Mouse (Mus musculus): ENCODE measurements around the gene Cul3. TPM values are rescaled to one million over a fixed set of nuclear protein-coding genes. Genes with fewer than 3 reads are reported as not detected.
"Not testable (repeated sequence)": the region's sequence is repeated elsewhere in the genome, so short reads cannot be mapped to it uniquely, and the experiment has no call there.

Cul3 gene
- polyA plus RNA-seq, 1 experiment, result 79.7 TPM

- TF ChIP-seq CTCF (IDR thresholded peaks at IDR 0.05; ENCODE audit: borderline replicate concordance, insufficient read depth, low read depth, low read length) (no peak), POLR2A (IDR thresholded peaks at IDR 0.05; ENCODE audit: borderline replicate concordance, insufficient read depth, low read length) (no peak)
- no peak overlapping the region for H3K4me3 ChIP-seq (replicated peaks; ENCODE audit: insufficient read depth, low read depth, low read length)
- 63% methylated on average over 8 of the region's 8 CpGs for WGBS
- DNase-seq, result peak; percentile 53 to 71
- H3K27me3 ChIP-seq (ENCODE audit: control insufficient read depth, insufficient read depth, low read length), result no peaks in the 10 kb centered on the region
- peak overlapping the region; percentile 51; the same call in 1 of the 2 replicates for H3K27ac ChIP-seq (ENCODE audit: insufficient read depth, low read length)
- peaks cover 8% of the 10 kb centered on the region; the same call in 1 of the 2 replicates for H3K4me1 ChIP-seq (ENCODE audit: control insufficient read depth, insufficient read depth, low read length)
These were observed 23.2 kb upstream of the Cul3 start for GRCm38 (mm10) chr1:80363486-80363885.

- TF ChIP-seq POLR2A (IDR thresholded peaks at IDR 0.05; ENCODE audit: borderline replicate concordance, insufficient read depth, low read length), result no peak
- TF ChIP-seq CTCF (IDR thresholded peaks at IDR 0.05; ENCODE audit: borderline replicate concordance, insufficient read depth, low read depth, low read length), result no peak
- Histone ChIP-seq H3K27ac (ENCODE audit: insufficient read depth, low read length) (no peak overlapping the region; the same call in 1 of the 2 replicates), H3K27me3 (ENCODE audit: control insufficient read depth, insufficient read depth, low read length) (no peaks in the 10 kb centered on the region), H3K4me1 (ENCODE audit: control insufficient read depth, insufficient read depth, low read length) (peaks cover 8% of the 10 kb centered on the region; the same call in 1 of the 2 replicates), H3K4me3 (replicated peaks; ENCODE audit: insufficient read depth, low read depth, low read length) (no peak overlapping the region)
- peak; percentile 44 to 86 for DNase-seq
- WGBS, result 28% methylated on average over 2 of the region's 2 CpGs
These were observed 22.7 kb upstream of the Cul3 start for GRCm38 (mm10) chr1:80362946-80363345.

- Histone ChIP-seq H3K4me1 (ENCODE audit: control insufficient read depth, insufficient read depth, low read length) (peaks cover 8% of the 10 kb centered on the region; the same call in 1 of the 2 replicates), H3K4me3 (replicated peaks; ENCODE audit: insufficient read depth, low read depth, low read length) (no peak overlapping the region), H3K27ac (ENCODE audit: insufficient read depth, low read length) (peak overlapping the region; percentile 56; the same call in 1 of the 2 replicates), H3K27me3 (ENCODE audit: control insufficient read depth, insufficient read depth, low read length) (no peaks in the 10 kb centered on the region)
- TF ChIP-seq CTCF (IDR thresholded peaks at IDR 0.05; ENCODE audit: borderline replicate concordance, insufficient read depth, low read depth, low read length) (no peak), POLR2A (IDR thresholded peaks at IDR 0.05; ENCODE audit: borderline replicate concordance, insufficient read depth, low read length) (no peak)
- WGBS, result 35% methylated on average over 2 of the region's 2 CpGs
- peak; percentile 19 to 37 for DNase-seq
These were observed 22.1 kb upstream of the Cul3 start for GRCm38 (mm10) chr1:80362400-80362799.

GRCm38 (mm10) chr1:80361771-80362170, 21.5 kb upstream of the Cul3 start:
- H3K27ac ChIP-seq (ENCODE audit: insufficient read depth, low read length); H3K27me3 ChIP-seq (ENCODE audit: control insufficient read depth, insufficient read depth, low read length); H3K4me3 ChIP-seq (replicated peaks; ENCODE audit: insufficient read depth, low read depth, low read length); H3K4me1 ChIP-seq (ENCODE audit: control insufficient read depth, insufficient read depth, low read length); DNase-seq: not testable (repeated sequence)
- WGBS, result 97% methylated on average over 2 of the region's 2 CpGs

- no peaks in the 10 kb centered on the region for H3K27me3 ChIP-seq (ENCODE audit: control insufficient read depth, insufficient read depth, low read length)
- H3K27ac ChIP-seq (ENCODE audit: insufficient read depth, low read length), result no peak overlapping the region
- WGBS, result 24% methylated on average over 4 of the region's 4 CpGs
- H3K4me3 ChIP-seq (replicated peaks; ENCODE audit: insufficient read depth, low read depth, low read length), result no peak overlapping the region
- DNase-seq, result no peak
- no peak for TF ChIP-seq POLR2A (IDR thresholded peaks at IDR 0.05; ENCODE audit: borderline replicate concordance, insufficient read depth, low read length)
- TF ChIP-seq CTCF (IDR thresholded peaks at IDR 0.05; ENCODE audit: borderline replicate concordance, insufficient read depth, low read depth, low read length), result no peak
- peaks cover 8% of the 10 kb centered on the region; the same call in 1 of the 2 replicates for H3K4me1 ChIP-seq (ENCODE audit: control insufficient read depth, insufficient read depth, low read length)
These were observed 19.8 kb upstream of the Cul3 start for GRCm38 (mm10) chr1:80360038-80360608.

DNA sequence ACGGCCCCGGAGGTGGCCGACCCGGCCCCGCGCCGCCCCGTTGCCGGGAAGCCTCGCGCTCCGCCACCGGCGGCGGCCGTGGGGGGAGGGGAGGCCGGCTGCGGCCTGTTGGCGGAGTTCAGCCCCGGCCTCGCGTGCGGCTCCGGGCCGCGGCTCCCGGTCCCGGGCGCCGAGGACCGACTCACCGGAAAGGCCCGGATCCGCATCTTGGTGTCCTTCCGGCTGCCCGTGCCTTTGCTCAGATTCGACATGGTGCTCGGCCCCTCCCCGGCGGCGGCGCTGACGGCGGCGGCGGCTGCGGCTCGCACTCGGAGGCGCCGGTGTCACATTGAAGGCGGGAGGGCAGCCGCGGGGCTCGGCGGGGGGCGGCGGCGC, 232 bp downstream of the Cul3 start:
- peak overlapping the region; percentile 58; the same call in 1 of the 2 replicates for H3K27ac ChIP-seq (ENCODE audit: insufficient read depth, low read length)
- no peak for TF ChIP-seq POLR2A (IDR thresholded peaks at IDR 0.05; ENCODE audit: borderline replicate concordance, insufficient read depth, low read length)
- no peak for TF ChIP-seq CTCF (IDR thresholded peaks at IDR 0.05; ENCODE audit: borderline replicate concordance, insufficient read depth, low read depth, low read length)
- DNase-seq, result peak; percentile 80 to 82
- H3K4me3 ChIP-seq (replicated peaks; ENCODE audit: insufficient read depth, low read depth, low read length), result peak overlapping the region; percentile 81
- 1% methylated on average over 49 of the region's 59 CpGs for WGBS
- H3K27me3 ChIP-seq (ENCODE audit: control insufficient read depth, insufficient read depth, low read length), result no peaks in the 10 kb centered on the region
- H3K4me1 ChIP-seq (ENCODE audit: control insufficient read depth, insufficient read depth, low read length), result peaks cover 7% of the 10 kb centered on the region; the same call in 1 of the 2 replicates

GRCm38 (mm10) chr1:80339425-80340021, 757 bp downstream of the Cul3 start:
- Histone ChIP-seq H3K27me3 (ENCODE audit: control insufficient read depth, insufficient read depth, low read length) (no peaks in the 10 kb centered on the region), H3K4me1 (ENCODE audit: control insufficient read depth, insufficient read depth, low read length) (peaks cover 7% of the 10 kb centered on the region; the same call in 1 of the 2 replicates), H3K27ac (ENCODE audit: insufficient read depth, low read length) (peak overlapping the region; percentile 58), H3K4me3 (replicated peaks; ENCODE audit: insufficient read depth, low read depth, low read length) (peak overlapping the region; percentile 81)
- no peak for TF ChIP-seq POLR2A (IDR thresholded peaks at IDR 0.05; ENCODE audit: borderline replicate concordance, insufficient read depth, low read length)
- TF ChIP-seq CTCF (IDR thresholded peaks at IDR 0.05; ENCODE audit: borderline replicate concordance, insufficient read depth, low read depth, low read length), result no peak
- under 1% methylated on average over 33 of the region's 33 CpGs for WGBS
- DNase-seq, result no peak

GRCm38 (mm10) chr1:80338398-80338797, 1.9 kb downstream of the Cul3 start:
- peak overlapping the region; percentile 35 for H3K4me3 ChIP-seq (replicated peaks; ENCODE audit: insufficient read depth, low read depth, low read length)
- WGBS, result 16% methylated on average over 1 of the region's 1 CpGs
- TF ChIP-seq CTCF (IDR thresholded peaks at IDR 0.05; ENCODE audit: borderline replicate concordance, insufficient read depth, low read depth, low read length) (0 out of 2 replicates have a peak, but pooled peaks have one; percentile 3), POLR2A (IDR thresholded peaks at IDR 0.05; ENCODE audit: borderline replicate concordance, insufficient read depth, low read length) (no peak)
- peaks cover 10% of the 10 kb centered on the region; the same call in 1 of the 2 replicates for H3K4me1 ChIP-seq (ENCODE audit: control insufficient read depth, insufficient read depth, low read length)
- H3K27ac ChIP-seq (ENCODE audit: insufficient read depth, low read length), result no peak overlapping the region
- no peaks in the 10 kb centered on the region for H3K27me3 ChIP-seq (ENCODE audit: control insufficient read depth, insufficient read depth, low read length)
- no peak for DNase-seq
